Mouse (Mus musculus): ENCODE measurements around the gene Vat1l. TPM values are rescaled to one million over a fixed set of nuclear protein-coding genes. Genes with fewer than 3 reads are reported as not detected.

The Vat1l gene
- polyA plus RNA-seq, 1 experiment, result 0.18 TPM

GRCm38 (mm10) chr8:114193334-114193733 lies 12.1 kb upstream of the Vat1l start:
- H3K27ac ChIP-seq (ENCODE audit: insufficient read depth, low read depth, low read length), result no peak overlapping the region
- no peak for TF ChIP-seq POLR2A (IDR thresholded peaks at IDR 0.05; ENCODE audit: low read depth, low read length)
- TF ChIP-seq CTCF (IDR thresholded peaks at IDR 0.05; ENCODE audit: extremely low read depth, insufficient read length, insufficient replicate concordance, low read depth, low read length), result no peak
- H3K27me3 ChIP-seq (ENCODE audit: control insufficient read depth, insufficient read depth, low read length), result no peaks in the 10 kb centered on the region
- H3K4me3 ChIP-seq (ENCODE audit: low read depth, low read length), result no peak overlapping the region
- H3K4me1 ChIP-seq (ENCODE audit: control insufficient read depth, insufficient read depth, insufficient read length, low read length), result no peaks in the 10 kb centered on the region
- 73% methylated on average over 5 of the region's 5 CpGs for WGBS
- no peaks in the 10 kb centered on the region for H3K36me3 ChIP-seq (ENCODE audit: control insufficient read depth, insufficient read depth, low read length)

- WGBS, result 55% methylated on average over 2 of the region's 2 CpGs
Measured at GRCm38 (mm10) chr8:114198990-114199389, 6.4 kb upstream of the Vat1l start.

DNA sequence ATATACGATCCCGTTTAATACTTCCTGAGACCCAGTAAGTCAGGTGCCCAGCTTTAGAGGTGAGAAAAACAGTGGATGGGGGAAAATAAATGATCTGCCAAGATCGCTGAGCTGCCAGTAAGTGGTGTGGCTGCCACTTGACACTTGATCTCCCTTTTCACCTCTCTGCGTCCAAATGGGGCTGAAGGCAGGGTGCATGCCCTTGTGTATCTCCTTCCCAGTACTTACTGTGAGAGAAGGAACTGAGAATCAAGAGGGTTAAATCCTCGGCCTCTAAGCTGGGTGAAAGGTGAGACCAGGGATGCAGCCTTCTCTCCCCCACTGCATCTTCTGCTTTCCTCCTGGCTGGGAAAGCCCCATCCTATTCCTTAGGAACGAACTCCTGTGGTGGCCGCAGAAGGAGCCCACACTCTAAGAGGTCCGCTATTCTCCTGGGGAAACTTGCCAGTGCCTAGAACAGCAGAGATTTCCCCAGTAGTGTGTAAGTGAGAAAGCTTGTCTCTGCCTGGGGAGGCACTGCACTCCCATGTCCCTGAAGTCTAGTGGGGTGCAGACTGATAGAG lies 1.1 kb downstream of the Vat1l start:
- H3K27me3 ChIP-seq (ENCODE audit: control insufficient read depth, insufficient read depth, low read length), result peaks cover 5% of the 10 kb centered on the region; the same call in 1 of the 2 replicates
- 9% methylated on average over 8 of the region's 8 CpGs for WGBS
- H3K36me3 ChIP-seq (ENCODE audit: control insufficient read depth, insufficient read depth, low read length), result no peaks in the 10 kb centered on the region
- no peak overlapping the region for H3K27ac ChIP-seq (ENCODE audit: insufficient read depth, low read depth, low read length)
- H3K4me3 ChIP-seq (ENCODE audit: low read depth, low read length), result no peak overlapping the region
- no peaks in the 10 kb centered on the region; the same call in 1 of the 2 replicates for H3K4me1 ChIP-seq (ENCODE audit: control insufficient read depth, insufficient read depth, insufficient read length, low read length)
- TF ChIP-seq CTCF (IDR thresholded peaks at IDR 0.05; ENCODE audit: extremely low read depth, insufficient read length, insufficient replicate concordance, low read depth, low read length), result no peak
- no peak for TF ChIP-seq POLR2A (IDR thresholded peaks at IDR 0.05; ENCODE audit: low read depth, low read length)

More at GRCm38 (mm10) chr8:114198990-114199389, 6.4 kb upstream of the Vat1l start:
- no peak overlapping the region for H3K27ac ChIP-seq (ENCODE audit: insufficient read depth, low read depth, low read length)
- TF ChIP-seq CTCF (IDR thresholded peaks at IDR 0.05; ENCODE audit: extremely low read depth, insufficient read length, insufficient replicate concordance, low read depth, low read length), result no peak
- TF ChIP-seq POLR2A (IDR thresholded peaks at IDR 0.05; ENCODE audit: low read depth, low read length), result no peak
- H3K4me3 ChIP-seq (ENCODE audit: low read depth, low read length), result no peak overlapping the region
- H3K36me3 ChIP-seq (ENCODE audit: control insufficient read depth, insufficient read depth, low read length), result no peaks in the 10 kb centered on the region
- H3K27me3 ChIP-seq (ENCODE audit: control insufficient read depth, insufficient read depth, low read length), result no peaks in the 10 kb centered on the region
- no peaks in the 10 kb centered on the region for H3K4me1 ChIP-seq (ENCODE audit: control insufficient read depth, insufficient read depth, insufficient read length, low read length)

DNA sequence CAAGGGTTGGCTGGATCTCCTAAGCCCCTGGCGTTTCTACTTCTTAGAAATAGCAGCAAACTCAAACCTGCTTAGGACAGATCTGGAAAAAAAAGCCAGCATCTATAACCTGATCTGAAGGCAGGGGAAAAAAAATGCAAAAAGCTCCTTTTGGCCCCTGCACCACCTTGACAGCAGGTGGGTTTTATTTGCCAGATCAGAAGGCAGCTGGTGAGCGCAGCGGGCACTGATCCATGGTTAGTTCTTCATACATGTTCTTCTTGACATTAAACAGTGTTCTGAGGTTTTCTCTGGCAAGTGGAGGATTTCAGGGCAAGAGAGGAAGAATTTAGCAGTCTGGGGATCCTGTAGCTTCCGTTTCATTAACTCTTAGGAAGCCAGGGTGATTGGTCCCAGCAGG lies 1.6 kb downstream of the Vat1l start:
- TF ChIP-seq POLR2A (IDR thresholded peaks at IDR 0.05; ENCODE audit: low read depth, low read length), result no peak
- TF ChIP-seq CTCF (IDR thresholded peaks at IDR 0.05; ENCODE audit: extremely low read depth, insufficient read length, insufficient replicate concordance, low read depth, low read length), result no peak
- 47% methylated on average over 4 of the region's 4 CpGs for WGBS

DNA sequence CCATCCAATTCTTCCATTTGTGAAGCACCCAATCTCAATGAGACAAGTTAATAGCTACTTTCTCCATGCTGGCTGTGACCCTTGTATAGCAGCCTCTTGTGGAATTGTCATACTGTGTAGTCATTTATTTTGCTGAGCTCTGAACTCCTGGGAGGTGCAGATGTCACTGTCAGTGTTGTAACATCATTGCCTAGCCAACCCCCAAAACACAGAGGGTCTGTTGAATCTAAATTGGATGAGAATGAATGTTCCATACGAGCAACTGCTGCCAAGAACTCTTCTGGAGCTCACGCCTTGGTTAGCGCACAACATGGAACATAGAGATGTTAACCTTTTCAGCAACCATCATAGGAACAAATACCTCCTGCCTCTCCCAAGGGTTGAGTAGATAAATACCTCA lies 15.4 kb downstream of the Vat1l start:
- H3K27ac ChIP-seq (ENCODE audit: insufficient read depth, low read depth, low read length), result no peak overlapping the region
- WGBS, result 82% methylated on average over 3 of the region's 3 CpGs
- no peaks in the 10 kb centered on the region for H3K4me1 ChIP-seq (ENCODE audit: control insufficient read depth, insufficient read depth, insufficient read length, low read length)
- H3K27me3 ChIP-seq (ENCODE audit: control insufficient read depth, insufficient read depth, low read length), result no peaks in the 10 kb centered on the region
- no peaks in the 10 kb centered on the region for H3K36me3 ChIP-seq (ENCODE audit: control insufficient read depth, insufficient read depth, low read length)
- TF ChIP-seq CTCF (IDR thresholded peaks at IDR 0.05; ENCODE audit: extremely low read depth, insufficient read length, insufficient replicate concordance, low read depth, low read length) (no peak), POLR2A (IDR thresholded peaks at IDR 0.05; ENCODE audit: low read depth, low read length) (no peak)
- no peak overlapping the region for H3K4me3 ChIP-seq (ENCODE audit: low read depth, low read length)

More for the DNA sequence above, 1.6 kb downstream of the Vat1l start:
- Histone ChIP-seq H3K27ac (ENCODE audit: insufficient read depth, low read depth, low read length) (no peak overlapping the region), H3K4me1 (ENCODE audit: control insufficient read depth, insufficient read depth, insufficient read length, low read length) (no peaks in the 10 kb centered on the region; the same call in 1 of the 2 replicates), H3K27me3 (ENCODE audit: control insufficient read depth, insufficient read depth, low read length) (peaks cover 5% of the 10 kb centered on the region; the same call in 1 of the 2 replicates), H3K4me3 (ENCODE audit: low read depth, low read length) (no peak overlapping the region), H3K36me3 (ENCODE audit: control insufficient read depth, insufficient read depth, low read length) (no peaks in the 10 kb centered on the region)

DNA sequence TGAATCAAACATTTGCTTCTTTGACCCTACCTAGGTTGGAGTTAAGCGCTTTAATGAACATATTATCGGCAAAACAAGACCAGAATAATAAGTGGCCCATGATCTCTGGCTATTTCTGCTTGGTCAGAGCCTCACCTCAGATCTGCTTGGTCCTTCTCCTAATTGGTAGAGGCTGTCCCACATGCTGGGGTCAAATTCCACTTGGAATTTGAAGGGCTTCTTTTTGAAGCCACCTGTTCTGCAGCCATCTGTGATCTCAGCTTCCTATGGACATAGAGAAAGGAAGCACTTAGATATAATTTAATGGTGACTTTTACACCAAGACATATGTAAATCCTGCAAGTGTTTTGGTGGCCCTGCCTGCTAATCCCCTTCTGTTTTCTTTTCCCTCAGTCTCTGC lies 16.6 kb downstream of the Vat1l start:
- Histone ChIP-seq H3K4me3 (ENCODE audit: low read depth, low read length) (no peak overlapping the region), H3K36me3 (ENCODE audit: control insufficient read depth, insufficient read depth, low read length) (no peaks in the 10 kb centered on the region), H3K27me3 (ENCODE audit: control insufficient read depth, insufficient read depth, low read length) (no peaks in the 10 kb centered on the region), H3K4me1 (ENCODE audit: control insufficient read depth, insufficient read depth, insufficient read length, low read length) (no peaks in the 10 kb centered on the region), H3K27ac (ENCODE audit: insufficient read depth, low read depth, low read length) (no peak overlapping the region)
- TF ChIP-seq POLR2A (IDR thresholded peaks at IDR 0.05; ENCODE audit: low read depth, low read length) (no peak), CTCF (IDR thresholded peaks at IDR 0.05; ENCODE audit: extremely low read depth, insufficient read length, insufficient replicate concordance, low read depth, low read length) (no peak)
- 87% methylated on average over 2 of the region's 2 CpGs for WGBS

DNA sequence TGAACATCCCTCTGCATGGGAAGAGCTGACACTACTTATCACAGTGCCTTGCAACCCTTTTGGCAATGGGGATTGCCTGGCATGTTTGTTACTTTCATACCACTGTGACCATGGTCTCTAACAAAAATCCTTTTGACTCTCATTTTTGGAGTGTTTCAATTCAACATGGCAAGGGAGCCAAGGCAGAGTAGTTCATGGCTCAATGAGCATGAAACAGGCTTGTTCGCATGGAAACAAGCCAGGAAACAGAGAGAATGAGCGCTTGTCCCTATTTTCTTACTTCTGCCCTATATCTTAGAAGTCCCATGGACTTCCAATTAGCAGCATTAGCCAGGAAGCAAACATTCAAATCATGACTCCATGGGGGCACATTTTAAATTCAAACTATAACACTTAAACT lies 18.6 kb downstream of the Vat1l start:
- H3K27ac ChIP-seq (ENCODE audit: insufficient read depth, low read depth, low read length), result no peak overlapping the region
- H3K36me3 ChIP-seq (ENCODE audit: control insufficient read depth, insufficient read depth, low read length), result no peaks in the 10 kb centered on the region
- WGBS, result 87% methylated on average over 2 of the region's 2 CpGs
- TF ChIP-seq POLR2A (IDR thresholded peaks at IDR 0.05; ENCODE audit: low read depth, low read length), result no peak
- no peak for TF ChIP-seq CTCF (IDR thresholded peaks at IDR 0.05; ENCODE audit: extremely low read depth, insufficient read length, insufficient replicate concordance, low read depth, low read length)
- no peaks in the 10 kb centered on the region for H3K4me1 ChIP-seq (ENCODE audit: control insufficient read depth, insufficient read depth, insufficient read length, low read length)
- no peak overlapping the region for H3K4me3 ChIP-seq (ENCODE audit: low read depth, low read length)
- H3K27me3 ChIP-seq (ENCODE audit: control insufficient read depth, insufficient read depth, low read length), result no peaks in the 10 kb centered on the region

Data from small intestine, adult 2 months (tissue).